Mouse (Mus musculus) brain, embryonic 14.5 days (tissue): Measurements from ENCODE around the gene Fggy.

ENCODE experiments used
- CTCF ChIP-seq: fragments of 200-500 bp; IDR thresholded peaks from 2 replicates; pipeline ENCODE4 v1.5.1; 2012; ENCODE audit warnings: inconsistent platforms, mild to moderate bottlenecking, moderate library complexity, borderline replicate concordance; ENCODE audit not compliant: insufficient read depth, insufficient read length; ENCODE audit errors: extremely low read depth
- POLR2A ChIP-seq: fragments of 200-500 bp; IDR thresholded peaks from 2 replicates; pipeline ENCODE4 v1.6.1; 2012; ENCODE audit warnings: mild to moderate bottlenecking, inconsistent platforms, borderline replicate concordance; ENCODE audit not compliant: poor library complexity, insufficient read depth, insufficient read length, severe bottlenecking; ENCODE audit errors: extremely low read depth

DNA sequence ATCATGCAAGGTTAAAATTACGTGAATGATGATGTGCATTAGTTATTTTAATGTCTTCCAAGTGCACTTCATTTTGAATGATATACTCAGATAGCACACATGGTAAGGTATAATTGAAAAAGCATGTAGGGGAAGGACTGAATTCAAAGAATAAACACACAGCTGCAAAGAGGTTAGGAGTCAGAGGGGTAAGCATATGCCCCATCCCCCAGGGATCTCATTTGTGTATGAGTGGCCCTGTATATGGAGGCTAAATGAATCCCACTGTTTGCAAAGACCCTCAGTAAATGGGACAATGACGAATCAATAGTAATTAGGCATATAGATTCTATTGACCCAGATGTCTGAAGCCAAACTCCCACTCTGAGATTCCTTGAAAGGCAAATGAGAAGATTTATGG, 262.3 kb downstream of the Fggy start:
- no peak for TF ChIP-seq POLR2A
- no peak for TF ChIP-seq CTCF
